Mouse (Mus musculus) C2C12 (cell line): ENCODE results near the gene Otog.

ENCODE experiments used
- CEBPB ChIP-seq: IDR thresholded peaks from one replicate; pipeline ENCODE4 v1.6.1; 2011; ENCODE audit warnings: low read depth, mild to moderate bottlenecking, control low read depth, moderate library complexity
- CTCF ChIP-seq: IDR thresholded peaks from one replicate; pipeline ENCODE4 v1.5.1; 2011; ENCODE audit not compliant: control insufficient read depth, insufficient read depth, insufficient read length
- FOSL1 ChIP-seq: IDR thresholded peaks from one replicate; pipeline ENCODE4 v1.8.0; 2011; ENCODE audit warnings: mild to moderate bottlenecking, low read length; ENCODE audit not compliant: poor library complexity, insufficient read depth, severe bottlenecking
- MAX ChIP-seq: IDR thresholded peaks from one replicate; pipeline ENCODE4 v1.6.1; 2011; ENCODE audit warnings: mild to moderate bottlenecking, control low read depth
- MYOG ChIP-seq: IDR thresholded peaks from one replicate; pipeline ENCODE4 v1.6.1; 2011; ENCODE audit not compliant: control insufficient read depth, insufficient read length; ENCODE audit errors: extremely low read depth
- USF1 ChIP-seq: IDR thresholded peaks from one replicate; pipeline ENCODE4 v1.6.1; 2011; ENCODE audit warnings: low read depth, mild to moderate bottlenecking, control low read depth, moderate library complexity

GRCm38 (mm10) chr7:46313486-46313885 is 72.7 kb downstream of the Otog start:
- TF ChIP-seq CTCF (no peak), MAX (no peak), USF1 (no peak), MYOG (no peak), CEBPB (no peak), FOSL1 (no peak)
